Mouse (Mus musculus): Measurements from ENCODE around the gene Abhd13.
A peak's percentile ranks its signal among the peaks of the same experiment; 100 is the strongest.

- peak; percentile 49 to 76 (median 67) for TF ChIP-seq CTCF (IDR thresholded peaks at IDR 0.05 in 2 of 3, conservative IDR thresholded peaks at IDR 0.05 in 1 of 3; ENCODE audit: control insufficient read depth in 1 of 3, insufficient read depth in 1 of 3, low read depth in 2 of 3, low read length in 3 of 3, poor library complexity in 1 of 3, severe bottlenecking in 1 of 3)
- no peak for TF ChIP-seq MAX (IDR thresholded peaks at IDR 0.05; ENCODE audit: low read length)
- TF ChIP-seq ELF1 (IDR thresholded peaks at IDR 0.05; ENCODE audit: low read depth, low read length) = no peak
- no peak for TF ChIP-seq POLR2A (IDR thresholded peaks at IDR 0.05; ENCODE audit: control insufficient read depth in 1 of 2, insufficient read depth in 1 of 2, low read depth in 1 of 2, low read length in 2 of 2, poor library complexity in 1 of 2)
- TF ChIP-seq E2F4 (IDR thresholded peaks at IDR 0.05; ENCODE audit: borderline replicate concordance, low read depth, low read length) = no peak
- TF ChIP-seq POLR2AphosphoS2 (IDR thresholded peaks at IDR 0.05; ENCODE audit: low read length) = no peak
- no peak for TF ChIP-seq EP300 (IDR thresholded peaks at IDR 0.05; ENCODE audit: low read depth in 1 of 2, low read length in 2 of 2)
- no peak for TF ChIP-seq TCF12 (IDR thresholded peaks at IDR 0.05; ENCODE audit: low read depth, low read length)
- TF ChIP-seq RCOR1 (IDR thresholded peaks at IDR 0.05; ENCODE audit: low read depth, low read length) = no peak
- no peak for TF ChIP-seq MAFK (IDR thresholded peaks at IDR 0.05; ENCODE audit: borderline replicate concordance, low read depth, low read length)
- TF ChIP-seq MYC (IDR thresholded peaks at IDR 0.05; ENCODE audit: low read depth, low read length) = no peak
Observed at GRCm38 (mm10) chr8:9934891-9935565, 42.5 kb upstream of the Abhd13 start.

All from MEL (cell line).